Mouse (Mus musculus): ENCODE data around the gene St6galnac4. TPM values are rescaled to one million over a fixed set of nuclear protein-coding genes. Genes with fewer than 3 reads are reported as not detected.

The St6galnac4 gene
- polyA plus RNA-seq, 1 experiment = 39.5 TPM

DNA sequence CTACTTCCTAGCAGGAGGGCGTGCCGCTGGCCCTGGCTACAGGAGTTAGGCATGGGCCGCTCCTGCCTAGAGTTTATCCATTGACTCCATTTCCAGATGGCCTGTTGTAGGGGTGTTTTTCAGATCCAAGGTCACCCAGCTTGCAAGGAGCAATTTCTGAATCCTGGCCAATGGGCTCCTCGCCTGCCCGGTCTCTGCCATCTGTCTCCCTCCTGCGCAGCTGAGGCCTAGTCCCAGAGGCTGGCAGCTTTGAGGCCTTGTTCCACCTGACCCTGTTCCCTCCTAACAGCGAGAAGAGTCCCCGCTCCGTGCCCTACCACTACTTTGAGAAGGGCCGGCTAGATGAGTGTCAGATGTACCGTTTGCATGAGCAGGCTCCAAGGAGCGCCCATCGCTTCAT is 9.8 kb downstream of the St6galnac4 start:
- no peak for DNase-seq
- WGBS = 91% methylated on average over 13 of the region's 13 CpGs
- H3K4me3 ChIP-seq (replicated peaks; ENCODE audit: extremely low read depth, low read depth, low read length) = no peak overlapping the region

DNA sequence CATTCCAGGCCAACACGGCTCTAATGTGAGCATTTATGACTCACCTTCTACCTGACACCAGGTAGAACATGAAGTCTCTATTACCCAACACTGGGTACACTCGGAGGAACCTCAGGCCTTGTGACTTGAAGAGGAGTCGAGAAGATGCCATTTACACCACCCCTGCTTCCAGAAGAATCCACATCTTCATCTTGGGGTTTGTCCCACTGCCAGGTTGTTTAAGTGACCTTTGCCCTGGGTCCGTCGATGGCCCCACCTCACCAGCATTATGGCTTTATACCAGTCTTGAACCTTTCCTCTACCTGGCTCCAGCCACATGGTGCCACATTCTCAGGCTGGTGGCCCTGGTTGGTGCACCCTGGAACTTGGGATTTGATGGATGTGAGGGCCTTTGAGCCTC is 10.4 kb downstream of the St6galnac4 start:
- 76% methylated on average over 5 of the region's 5 CpGs for WGBS
- peaks cover 6% of the 10 kb centered on the region for H3K4me1 ChIP-seq (ENCODE audit: control insufficient read depth, insufficient read depth, low read length)
- no peak for TF ChIP-seq POLR2A (IDR thresholded peaks at IDR 0.05; ENCODE audit: borderline replicate concordance, extremely low read depth, low read depth, low read length)
- TF ChIP-seq CTCF (IDR thresholded peaks at IDR 0.05; ENCODE audit: insufficient read depth, low read length) = no peak
- DNase-seq = peak; percentile 2
- no peak overlapping the region for H3K4me3 ChIP-seq (replicated peaks; ENCODE audit: extremely low read depth, low read depth, low read length)

More for the DNA sequence above, 9.8 kb downstream of the St6galnac4 start:
- peaks cover 3% of the 10 kb centered on the region for H3K4me1 ChIP-seq (ENCODE audit: control insufficient read depth, insufficient read depth, low read length)
- TF ChIP-seq CTCF (IDR thresholded peaks at IDR 0.05; ENCODE audit: insufficient read depth, low read length) (no peak), POLR2A (IDR thresholded peaks at IDR 0.05; ENCODE audit: borderline replicate concordance, extremely low read depth, low read depth, low read length) (no peak)

DNA sequence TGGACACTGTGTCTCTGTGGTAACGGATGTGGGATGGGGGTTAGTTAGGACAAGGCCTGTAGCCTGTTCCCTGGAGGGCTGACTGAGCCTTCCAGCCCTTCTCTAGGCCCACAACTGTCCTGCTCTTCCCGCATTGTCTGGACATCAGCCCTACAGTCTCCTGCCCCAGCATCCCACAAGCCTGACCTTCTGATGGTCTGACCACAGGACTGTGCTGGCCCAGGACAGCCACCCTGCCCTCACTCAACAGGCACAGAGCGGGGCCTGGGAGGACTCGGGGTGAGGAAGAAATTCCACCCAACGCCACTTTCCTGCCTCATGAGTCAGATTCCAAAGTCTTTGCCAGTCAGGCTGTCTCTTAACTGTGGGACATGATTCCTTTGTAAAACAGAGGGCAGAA is 10.8 kb downstream of the St6galnac4 start:
- Histone ChIP-seq H3K4me1 (ENCODE audit: control insufficient read depth, insufficient read depth, low read length) (peaks cover 6% of the 10 kb centered on the region), H3K4me3 (replicated peaks; ENCODE audit: extremely low read depth, low read depth, low read length) (no peak overlapping the region)
- no peak for DNase-seq
- no peak for TF ChIP-seq CTCF (IDR thresholded peaks at IDR 0.05; ENCODE audit: insufficient read depth, low read length)
- TF ChIP-seq POLR2A (IDR thresholded peaks at IDR 0.05; ENCODE audit: borderline replicate concordance, extremely low read depth, low read depth, low read length) = no peak
- WGBS = 86% methylated on average over 5 of the region's 5 CpGs

- TF ChIP-seq CTCF (IDR thresholded peaks at IDR 0.05; ENCODE audit: insufficient read depth, low read length) = no peak
- TF ChIP-seq POLR2A (IDR thresholded peaks at IDR 0.05; ENCODE audit: borderline replicate concordance, extremely low read depth, low read depth, low read length) = no peak
- H3K4me3 ChIP-seq (replicated peaks; ENCODE audit: extremely low read depth, low read depth, low read length) = no peak overlapping the region
- DNase-seq = no peak
- H3K4me1 ChIP-seq (ENCODE audit: control insufficient read depth, insufficient read depth, low read length) = peaks cover 6% of the 10 kb centered on the region
- WGBS = 60% methylated on average over 8 of the region's 8 CpGs
Observed at GRCm38 (mm10) chr2:32598506-32598905, 11.6 kb downstream of the St6galnac4 start.

DNA sequence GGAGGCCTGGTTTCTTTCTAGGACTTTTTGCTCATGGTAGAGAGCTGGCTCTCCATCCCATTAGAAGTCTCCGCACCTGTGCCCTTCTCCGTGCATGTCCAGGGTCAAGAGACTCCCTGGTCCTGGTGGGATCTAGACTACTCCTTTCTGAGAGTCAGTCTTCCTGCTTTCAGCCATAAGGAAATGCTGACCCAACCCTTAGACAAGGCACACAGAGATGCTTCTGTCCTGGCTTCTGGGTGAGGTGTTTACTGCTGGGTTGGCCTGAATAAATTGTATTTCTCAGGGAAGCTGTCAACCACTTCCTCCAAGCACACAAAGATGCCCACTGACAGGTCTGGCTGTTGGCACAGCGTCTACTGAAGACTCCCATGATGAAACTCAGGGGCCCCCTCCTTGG is 12.5 kb downstream of the St6galnac4 start, which contains the start of gene St6galnac6:
St6galnac6 (plus strand) TSS at position 301 of the 400 bp plus-strand sequence.
- DNase-seq = no peak
- no peak within 1 kb of the TSS for H3K4me3 ChIP-seq (replicated peaks; ENCODE audit: extremely low read depth, low read depth, low read length)
- peaks cover 6% of the 10 kb centered on the region for H3K4me1 ChIP-seq (ENCODE audit: control insufficient read depth, insufficient read depth, low read length)
- WGBS = 90% methylated on average over 3 of the region's 3 CpGs
- TF ChIP-seq CTCF (IDR thresholded peaks at IDR 0.05; ENCODE audit: insufficient read depth, low read length) (no peak), POLR2A (IDR thresholded peaks at IDR 0.05; ENCODE audit: borderline replicate concordance, extremely low read depth, low read depth, low read length) (no peak)

- peak; percentile 42 for DNase-seq
- no peak for TF ChIP-seq POLR2A (IDR thresholded peaks at IDR 0.05; ENCODE audit: borderline replicate concordance, extremely low read depth, low read depth, low read length)
- TF ChIP-seq CTCF (IDR thresholded peaks at IDR 0.05; ENCODE audit: insufficient read depth, low read length) = peak; percentile 55
- 39% methylated on average over 8 of the region's 8 CpGs for WGBS
- Histone ChIP-seq H3K4me1 (ENCODE audit: control insufficient read depth, insufficient read depth, low read length) (peaks cover 7% of the 10 kb centered on the region), H3K4me3 (replicated peaks; ENCODE audit: extremely low read depth, low read depth, low read length) (no peak overlapping the region)
Observed at GRCm38 (mm10) chr2:32601417-32602065, 14.6 kb downstream of the St6galnac4 start.

DNA sequence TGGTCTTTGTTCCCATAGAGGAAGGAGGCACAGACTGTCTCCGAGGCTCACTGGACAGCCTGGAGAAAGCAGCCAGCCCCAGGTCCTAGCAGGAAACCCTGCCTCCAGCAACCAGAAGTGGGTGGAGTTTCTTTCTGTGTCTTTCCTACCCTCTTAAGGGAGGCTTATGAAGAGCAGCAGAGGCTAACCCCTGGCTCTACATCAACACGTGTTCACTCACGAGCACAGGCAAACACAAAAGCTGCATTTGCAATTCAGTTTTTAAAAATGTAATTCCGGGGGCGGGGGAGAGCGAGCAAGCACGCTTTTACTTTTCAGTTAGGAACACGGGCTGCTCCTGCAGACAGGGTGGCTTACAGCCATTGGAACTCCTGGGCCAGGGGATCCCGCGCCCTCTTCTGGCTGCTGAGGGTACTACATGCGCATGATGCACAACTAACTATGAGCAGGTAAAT is 15.7 kb downstream of the St6galnac4 start:
- DNase-seq = peak; percentile 92
- Histone ChIP-seq H3K4me3 (replicated peaks; ENCODE audit: extremely low read depth, low read depth, low read length) (peak overlapping the region; percentile 55), H3K4me1 (ENCODE audit: control insufficient read depth, insufficient read depth, low read length) (peaks cover 8% of the 10 kb centered on the region)
- TF ChIP-seq CTCF (IDR thresholded peaks at IDR 0.05; ENCODE audit: insufficient read depth, low read length) = peak; percentile 88
- peak; percentile 27; the same call in 1 of the 2 replicates for TF ChIP-seq POLR2A (IDR thresholded peaks at IDR 0.05; ENCODE audit: borderline replicate concordance, extremely low read depth, low read depth, low read length)
- WGBS = 1% methylated on average over 11 of the region's 11 CpGs

DNA sequence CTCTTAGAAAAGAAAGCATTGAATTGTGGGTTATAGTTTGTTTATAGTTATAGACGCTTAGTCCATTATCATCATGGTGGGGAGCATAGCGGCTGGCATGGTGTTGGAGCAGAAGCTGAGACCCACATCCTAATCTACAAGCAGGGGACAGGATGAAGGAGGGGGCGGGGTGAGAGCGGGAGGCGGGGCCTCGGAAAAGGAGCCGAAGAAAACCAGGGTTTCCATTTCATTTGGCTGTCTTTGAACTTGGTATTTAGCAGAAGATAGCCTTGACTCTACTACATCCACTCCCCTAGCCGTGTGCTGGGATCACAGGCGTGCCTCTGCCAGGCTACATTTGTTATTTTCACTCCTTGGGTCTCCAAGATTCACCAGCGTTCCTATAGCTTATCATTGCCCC is 17.7 kb downstream of the St6galnac4 start:
- no peak for DNase-seq
- Histone ChIP-seq H3K4me1 (ENCODE audit: control insufficient read depth, insufficient read depth, low read length) (peaks cover 15% of the 10 kb centered on the region), H3K4me3 (replicated peaks; ENCODE audit: extremely low read depth, low read depth, low read length) (no peak overlapping the region)
- TF ChIP-seq POLR2A (IDR thresholded peaks at IDR 0.05; ENCODE audit: borderline replicate concordance, extremely low read depth, low read depth, low read length) (no peak), CTCF (IDR thresholded peaks at IDR 0.05; ENCODE audit: insufficient read depth, low read length) (no peak)
- WGBS = 42% methylated on average over 10 of the region's 10 CpGs

GRCm38 (mm10) chr2:32606161-32607142 is 19.6 kb downstream of the St6galnac4 start:
- peaks cover 17% of the 10 kb centered on the region for H3K4me1 ChIP-seq (ENCODE audit: control insufficient read depth, insufficient read depth, low read length)

More at GRCm38 (mm10) chr2:32606161-32607142, 19.6 kb downstream of the St6galnac4 start:
- TF ChIP-seq POLR2A (IDR thresholded peaks at IDR 0.05; ENCODE audit: borderline replicate concordance, extremely low read depth, low read depth, low read length) (no peak), CTCF (IDR thresholded peaks at IDR 0.05; ENCODE audit: insufficient read depth, low read length) (peak; percentile 30; the same call in 1 of the 2 replicates)
- WGBS = 13% methylated on average over 55 of the region's 55 CpGs
- peak overlapping the region; percentile 62 for H3K4me3 ChIP-seq (replicated peaks; ENCODE audit: extremely low read depth, low read depth, low read length)
- DNase-seq = peak; percentile 80
